Mouse (Mus musculus) mature B cell (primary cell): ENCODE data around the gene 1810009A15Rik.

Source experiments
- in situ Hi-C: fragments of 300-500 bp; cut with MboI; formaldehyde crosslinking; loops from 2 replicates; pipeline ENCODE4 v1.14.3; 2019

1810009A15Rik gene

DNA sequence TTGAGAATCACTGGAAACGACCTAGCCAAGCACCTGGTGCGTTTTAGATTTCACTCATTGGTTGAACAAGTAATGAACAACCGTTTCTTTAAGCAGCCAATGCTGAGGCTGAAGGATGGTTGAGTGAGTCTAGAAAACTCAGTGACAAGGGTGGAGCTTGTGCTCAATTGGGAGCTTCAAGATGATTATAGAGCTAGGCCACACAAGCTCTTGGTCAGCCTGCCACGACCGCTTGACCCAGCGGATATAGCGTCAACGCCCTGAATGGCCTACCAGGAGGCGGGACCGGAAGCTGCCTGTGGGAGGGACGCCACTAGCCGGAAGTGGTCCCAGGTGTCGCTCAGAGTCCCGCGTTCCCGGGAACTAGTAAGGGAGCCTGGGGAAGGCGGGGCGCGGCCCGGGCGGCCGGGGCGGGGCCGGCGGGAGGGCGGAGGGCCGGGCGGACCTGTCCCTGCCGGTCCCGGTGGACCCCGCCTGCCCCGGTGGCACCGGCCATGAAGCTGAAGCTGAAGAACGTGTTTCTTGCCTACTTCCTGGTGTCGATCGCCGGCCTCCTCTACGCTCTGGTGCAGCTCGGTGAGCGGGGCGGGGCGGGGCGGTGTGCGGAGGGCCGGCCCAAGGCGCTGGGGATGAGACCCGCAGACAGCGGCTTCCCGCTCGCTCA lies 31.6 kb downstream of the 1810009A15Rik start, which contains the start of gene B3gat3:
TSS of gene B3gat3 (plus strand) at position 302 of the 664 bp plus-strand sequence.
- in situ Hi-C loops: no loop called here

DNA sequence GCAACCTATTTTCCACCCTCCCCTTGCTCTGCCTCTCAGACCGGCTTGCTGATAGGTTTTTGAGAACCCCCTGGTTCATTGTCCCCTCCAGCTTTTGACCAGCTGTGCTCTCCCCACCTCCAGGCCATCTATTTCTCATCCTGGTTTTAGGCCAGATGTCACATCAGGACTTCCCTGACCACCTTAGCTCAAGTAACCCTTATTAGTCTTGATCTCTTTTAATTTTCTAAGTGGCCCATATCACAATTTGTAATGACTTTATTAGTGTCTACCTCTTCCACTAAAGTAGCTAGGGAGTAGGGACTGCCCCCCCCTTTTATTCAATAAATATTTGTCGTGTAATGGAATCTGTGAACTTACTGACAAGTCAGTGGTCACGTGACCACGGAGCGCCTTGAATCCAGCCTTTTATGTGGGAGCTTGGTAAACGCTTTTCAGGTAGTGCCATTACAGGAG lies 32.2 kb downstream of the 1810009A15Rik start:
- in situ Hi-C loops: no loop called here

DNA sequence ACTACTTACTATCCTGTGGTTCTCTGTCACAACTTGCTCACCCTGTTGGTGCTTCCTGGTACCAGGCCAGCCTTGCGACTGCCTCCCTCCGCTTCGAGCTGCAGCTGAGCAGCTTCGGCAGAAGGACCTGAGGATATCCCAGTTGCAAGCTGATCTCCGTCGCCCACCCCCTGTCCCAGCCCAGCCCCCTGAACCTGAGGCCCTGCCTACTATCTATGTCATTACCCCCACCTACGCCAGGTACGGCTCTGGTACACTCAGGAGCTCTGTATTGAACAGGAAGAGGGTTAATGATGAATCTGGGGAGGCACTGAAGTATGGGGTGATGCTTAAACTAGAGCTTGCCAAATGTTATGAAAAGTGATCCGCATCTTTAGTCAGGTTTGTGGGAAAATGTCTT lies 33.1 kb downstream of the 1810009A15Rik start:
- in situ Hi-C loops: no loop called here

DNA sequence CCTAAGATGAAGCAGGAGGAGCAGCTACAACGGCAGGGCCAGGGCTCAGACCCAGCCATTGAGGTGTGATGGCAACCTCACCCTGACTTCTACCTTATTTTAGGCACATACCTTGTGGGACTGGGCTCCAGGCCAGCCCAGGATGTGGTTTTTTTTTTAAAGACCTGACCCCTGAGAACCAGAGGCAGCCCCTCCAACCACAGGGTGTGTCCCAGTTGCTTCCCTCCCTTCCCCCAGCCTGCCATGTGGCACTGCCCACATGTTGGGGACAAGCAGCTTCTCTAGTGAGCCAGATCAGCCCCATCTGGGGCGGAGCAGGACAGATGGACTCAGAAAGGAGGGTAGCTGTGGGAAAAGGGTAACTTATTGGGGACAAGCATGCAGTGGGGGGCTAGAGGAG lies 38.1 kb downstream of the 1810009A15Rik start:
- in situ Hi-C loops: no loop called here

- in situ Hi-C loops: no loop called here
Observed at GRCm38 (mm10) chr19:8927891-8928525, 39.4 kb downstream of the 1810009A15Rik start.

DNA sequence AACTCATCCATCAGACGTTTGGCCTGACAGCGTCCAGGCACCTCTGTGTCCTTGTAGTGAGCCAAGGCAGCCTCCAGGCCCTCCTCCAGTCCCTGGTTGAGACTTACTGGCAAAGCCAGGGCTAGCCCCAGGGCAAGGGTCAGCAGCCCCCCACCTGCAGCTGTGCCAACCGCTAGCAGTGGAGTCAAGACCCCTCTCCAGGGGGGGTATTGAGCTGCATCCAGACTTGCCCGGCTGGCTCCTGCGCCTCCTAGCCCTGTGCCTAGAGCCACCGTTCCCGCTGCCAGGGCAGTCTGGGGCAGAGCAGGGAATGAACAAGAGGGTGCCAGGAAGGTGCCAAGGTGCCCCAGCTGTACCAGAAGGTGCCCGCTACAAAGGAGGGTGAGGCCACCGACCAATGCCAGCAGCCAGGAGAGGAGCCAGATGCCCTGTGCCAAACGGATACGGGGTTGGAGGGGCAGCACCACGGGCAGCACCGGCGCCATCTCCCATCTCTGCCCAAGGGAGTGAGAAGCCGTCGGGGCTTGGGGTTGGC lies 40.1 kb downstream of the 1810009A15Rik start:
- in situ Hi-C loops: no loop called here

DNA sequence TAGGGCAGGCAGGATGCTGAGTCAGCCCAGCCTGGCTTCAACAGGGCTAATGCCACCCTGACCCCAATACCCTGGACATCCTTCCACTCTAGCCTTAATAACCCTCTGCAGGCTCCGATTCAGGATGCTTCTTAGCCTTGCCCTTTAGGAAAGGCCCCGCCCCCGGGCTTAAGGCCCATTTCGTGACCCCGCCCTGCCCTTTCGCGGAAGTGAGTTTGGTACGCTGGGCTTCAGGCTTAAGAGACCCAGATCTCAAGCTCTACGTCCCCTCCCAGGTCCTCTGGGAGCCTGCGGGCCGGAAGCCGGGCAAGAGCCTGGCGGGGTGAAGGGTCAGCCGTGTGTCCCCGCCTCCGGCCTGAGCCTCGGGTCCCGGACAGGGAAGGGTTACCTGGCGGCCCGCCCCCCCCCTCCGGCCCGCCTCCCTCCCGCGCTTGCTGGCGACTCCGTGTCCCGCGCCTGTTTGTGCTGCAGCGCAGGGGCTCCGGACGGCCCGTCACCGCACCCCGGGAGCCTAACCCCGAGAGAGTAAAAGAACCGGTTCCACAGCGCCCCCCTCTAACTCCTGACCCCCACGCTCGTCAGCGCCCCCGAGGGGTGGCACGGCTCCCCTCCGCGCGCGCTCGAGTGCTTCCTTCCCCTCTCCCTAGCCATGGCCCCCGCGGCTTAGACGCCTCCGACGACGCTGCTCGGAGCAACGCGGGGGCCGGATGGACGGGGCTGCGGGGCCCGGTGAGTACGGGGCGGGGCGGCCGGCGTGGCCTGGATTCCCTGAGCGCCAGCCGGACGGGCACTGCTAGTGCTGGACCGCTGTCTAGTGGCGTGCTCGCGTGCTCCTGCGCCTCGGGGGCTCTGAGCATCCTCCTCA lies 40.8 kb downstream of the 1810009A15Rik start, which contains the start of the genes Rom1 and Eml3:
TSS of gene Rom1 (minus strand) at position 133 of the 865 bp plus-strand sequence.
TSS of gene Eml3 (plus strand) at position 329 of the 865 bp plus-strand sequence.
- in situ Hi-C loops: no loop called here

- in situ Hi-C loops: no loop called here
Observed at GRCm38 (mm10) chr19:8930117-8930516, 41.5 kb downstream of the 1810009A15Rik start.

DNA sequence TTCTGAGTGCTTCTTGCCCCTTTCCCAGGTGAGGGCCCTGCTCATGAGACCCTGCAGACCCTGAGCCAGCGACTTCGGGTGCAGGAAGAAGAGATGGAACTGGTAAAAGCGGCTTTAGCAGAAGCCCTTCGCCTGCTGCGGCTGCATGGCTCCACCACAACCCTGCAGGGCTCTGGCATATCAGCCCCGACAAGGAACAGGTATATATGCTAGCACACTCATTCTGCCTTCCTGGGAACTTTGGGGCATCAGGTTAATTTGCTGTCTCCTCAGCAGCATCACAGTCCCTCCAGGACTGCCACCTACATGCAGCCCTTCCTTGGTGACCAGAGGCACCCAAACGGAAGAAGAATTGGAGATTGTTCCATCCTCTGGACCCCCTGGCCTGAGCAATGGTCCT lies 42.1 kb downstream of the 1810009A15Rik start:
- in situ Hi-C loops: no loop called here

GRCm38 (mm10) chr19:8936736-8937135 lies 48.1 kb downstream of the 1810009A15Rik start:
- in situ Hi-C loops: no loop called here
